Mouse (Mus musculus) heart, postnatal 25 days (tissue): ENCODE measurements around the gene Smarcd1. TPM values are rescaled to one million over a fixed set of nuclear protein-coding genes. Genes with fewer than 3 reads are reported as not detected.

Experiments used
- DNase-seq: peaks from one replicate; pipeline ENCODE4 v3.0.0; 2022; ENCODE audit warnings: low spot score
- intact Hi-C: fragments of 180-260 bp; cut with DNase I; formaldehyde crosslinking; loops from one replicate; pipeline ENCODE4 v1.15.1; 2025
- total RNA-seq, 2 experiments: library from RNA; stranded (reverse); gene quantifications; 2 replicates each; pipeline ENCODE4 v1.2.3; 2021

Smarcd1 gene
- total RNA-seq, 2 experiments from 2014 or later = 23.5 to 25.3 TPM

DNA sequence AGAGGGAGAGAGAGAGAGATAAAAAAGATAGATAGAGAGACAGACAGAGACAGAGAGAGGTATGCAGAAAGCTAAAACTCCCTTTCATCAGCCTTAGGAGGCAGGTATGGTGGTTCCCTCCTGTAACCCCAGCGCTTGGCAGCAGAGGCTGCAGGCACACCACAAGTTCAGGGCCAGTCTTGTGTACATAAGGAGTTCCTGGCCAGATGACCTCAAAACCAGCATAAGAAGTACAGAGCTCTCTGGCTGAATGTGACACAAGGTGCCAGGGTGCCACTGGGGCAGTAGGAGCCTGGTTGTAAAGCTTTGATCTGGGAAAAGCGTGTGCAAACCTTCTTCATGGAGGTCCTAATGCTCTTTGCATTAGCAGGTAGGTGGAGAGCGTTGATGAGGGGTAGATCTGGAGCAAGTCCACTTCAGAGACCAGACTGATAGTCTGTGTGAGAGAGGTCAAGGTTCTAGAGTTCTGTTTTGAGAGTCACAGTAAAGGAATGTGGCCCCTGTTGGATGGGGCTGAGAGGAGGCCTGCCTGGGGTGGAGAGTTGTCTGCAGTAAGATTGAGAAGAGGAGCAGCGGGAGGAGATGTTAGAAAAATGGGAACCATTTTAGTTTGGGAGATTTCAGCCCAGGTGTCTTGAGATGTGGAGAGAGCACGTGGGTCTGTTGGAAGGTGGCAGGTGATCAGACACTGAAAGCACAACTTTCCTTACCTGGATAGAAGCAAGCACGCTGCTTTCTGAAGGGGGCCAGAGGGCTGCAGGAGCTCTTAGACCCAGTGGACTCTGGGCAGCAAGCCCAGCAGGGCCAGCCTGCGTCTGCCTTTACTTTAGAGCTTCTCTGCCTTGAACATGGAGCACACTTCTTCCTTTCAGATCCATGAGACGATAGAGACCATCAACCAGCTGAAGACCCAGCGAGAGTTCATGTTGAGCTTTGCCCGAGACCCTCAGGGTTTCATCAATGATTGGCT lies 8.6 kb downstream of the Smarcd1 start:
- no peak for DNase-seq
- intact Hi-C loops = no loop called here

DNA sequence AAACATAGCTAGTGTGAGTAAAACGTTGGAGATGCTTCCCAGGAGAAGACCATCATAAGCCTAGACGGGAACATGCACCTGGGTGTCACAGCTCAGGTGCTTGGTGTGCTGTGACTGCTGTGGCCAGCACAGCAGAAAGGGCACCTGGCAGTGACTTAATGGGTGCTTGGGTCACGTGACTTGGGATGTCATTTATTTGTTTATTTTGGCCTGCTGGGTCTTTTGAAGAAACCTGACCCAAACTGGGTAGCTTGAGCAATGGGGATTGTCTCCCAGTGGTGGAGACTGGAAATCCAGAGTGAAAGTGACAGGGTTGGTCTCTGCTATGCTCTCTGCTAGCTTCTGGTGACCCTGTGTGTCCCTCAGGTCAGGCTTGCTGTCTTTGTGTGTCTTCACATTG lies 9.6 kb downstream of the Smarcd1 start:
- intact Hi-C loops = no loop called here
- no peak for DNase-seq

DNA sequence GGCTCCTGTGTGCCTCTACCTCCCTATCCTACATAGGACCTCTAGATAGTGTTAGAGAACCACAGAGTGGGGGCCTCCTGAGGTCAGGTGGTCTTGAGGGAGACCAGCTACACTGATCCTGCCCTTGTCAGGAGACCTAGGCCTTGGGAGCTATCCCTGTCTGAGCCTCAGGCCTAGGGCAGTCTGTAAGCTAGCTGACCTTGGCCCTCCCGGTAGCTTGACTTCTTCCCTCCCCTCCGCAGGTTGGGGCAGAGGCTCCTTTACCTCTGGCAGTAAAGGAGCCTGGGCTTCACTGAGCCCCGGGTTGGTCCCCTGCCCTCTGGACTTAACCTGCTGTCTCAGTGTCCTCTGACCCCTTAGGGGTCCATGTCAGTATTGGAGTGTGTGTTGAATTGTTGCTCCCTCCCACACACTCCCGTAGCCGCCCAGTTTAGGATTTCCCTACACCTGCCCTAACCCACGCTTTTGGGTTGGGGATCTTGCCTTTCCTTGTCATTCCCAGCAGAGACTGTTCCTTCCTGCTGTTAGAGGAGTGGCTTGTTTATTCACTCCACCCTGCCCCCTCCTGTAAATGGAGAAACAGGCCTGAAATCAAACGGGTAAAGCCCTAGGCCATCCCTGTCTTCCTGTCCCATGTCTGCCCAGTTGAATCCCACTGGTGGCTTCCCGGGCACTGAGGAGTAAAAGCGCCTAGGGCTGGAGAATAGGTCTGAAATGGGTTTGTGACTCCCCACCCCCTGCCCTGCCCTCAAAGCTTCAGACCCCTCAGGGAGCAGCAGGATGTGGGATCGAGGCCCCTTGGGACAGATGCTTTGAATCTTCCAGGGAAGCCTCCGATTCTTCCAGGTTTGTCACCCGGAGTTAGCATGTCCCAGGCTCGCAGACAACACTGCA lies 11.0 kb downstream of the Smarcd1 start:
- DNase-seq = no peak
- intact Hi-C loops = no loop called here

GRCm38 (mm10) chr15:99713569-99713968 lies 11.6 kb downstream of the Smarcd1 start:
- intact Hi-C loops = no loop called here
- no peak for DNase-seq

- no peak for DNase-seq
- intact Hi-C loops = loop anchor here (2.0 kb wide), 1 partner anchor 65 kb away; no protein-coding TSS in a partner anchor
Measured at GRCm38 (mm10) chr15:99714206-99714605, 12.3 kb downstream of the Smarcd1 start.

GRCm38 (mm10) chr15:99714858-99715257 lies 12.9 kb downstream of the Smarcd1 start:
- intact Hi-C loops = loop anchor here (2.0 to 5.0 kb wide), 2 partner anchors 64 to 187 kb away; no protein-coding TSS in a partner anchor
- peak; percentile 47 for DNase-seq

GRCm38 (mm10) chr15:99715361-99715865 lies 13.5 kb downstream of the Smarcd1 start:
- DNase-seq = no peak
- intact Hi-C loops = loop anchor here (2.0 to 5.0 kb wide), 2 partner anchors 63 to 187 kb away; no protein-coding TSS in a partner anchor

DNA sequence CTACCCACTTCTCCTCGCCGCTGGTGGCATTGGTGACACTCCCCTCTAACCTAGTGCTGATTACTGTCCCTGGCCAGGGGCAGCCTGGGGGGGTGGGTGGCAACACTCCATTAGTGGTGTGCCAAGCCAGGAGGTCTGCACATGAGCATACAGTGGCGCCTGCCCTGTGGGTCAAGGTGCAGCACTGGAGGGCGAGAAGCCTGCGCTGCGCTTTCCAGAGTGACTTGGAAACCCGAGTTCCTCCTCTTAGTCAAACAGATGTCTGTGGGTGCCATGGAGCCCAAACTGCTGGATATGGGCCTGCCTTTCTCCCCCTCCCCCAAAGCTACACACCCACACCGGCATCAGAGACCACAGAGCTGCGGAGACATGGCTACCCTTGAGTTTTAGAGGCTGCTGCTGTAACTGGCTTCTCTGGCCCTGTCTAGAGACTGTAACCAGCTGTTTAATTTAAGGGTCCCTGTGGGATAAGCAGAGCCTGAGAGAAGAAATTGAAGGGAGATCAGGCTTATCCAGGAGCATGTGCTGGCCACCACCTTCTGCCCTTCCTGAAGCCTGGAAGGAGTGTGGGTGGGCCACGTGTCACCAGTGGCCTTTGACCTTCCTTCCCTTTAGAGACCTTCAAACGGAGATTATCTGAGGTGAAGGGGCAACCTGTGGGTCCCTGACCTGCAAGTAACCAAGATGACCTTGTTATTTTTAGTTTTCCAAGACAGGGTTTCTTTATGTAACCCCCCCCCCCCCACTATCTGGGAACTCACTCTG lies 14.2 kb downstream of the Smarcd1 start:
- intact Hi-C loops = loop anchor here (2.0 to 5.0 kb wide), 2 partner anchors 63 to 186 kb away; no protein-coding TSS in a partner anchor

DNA sequence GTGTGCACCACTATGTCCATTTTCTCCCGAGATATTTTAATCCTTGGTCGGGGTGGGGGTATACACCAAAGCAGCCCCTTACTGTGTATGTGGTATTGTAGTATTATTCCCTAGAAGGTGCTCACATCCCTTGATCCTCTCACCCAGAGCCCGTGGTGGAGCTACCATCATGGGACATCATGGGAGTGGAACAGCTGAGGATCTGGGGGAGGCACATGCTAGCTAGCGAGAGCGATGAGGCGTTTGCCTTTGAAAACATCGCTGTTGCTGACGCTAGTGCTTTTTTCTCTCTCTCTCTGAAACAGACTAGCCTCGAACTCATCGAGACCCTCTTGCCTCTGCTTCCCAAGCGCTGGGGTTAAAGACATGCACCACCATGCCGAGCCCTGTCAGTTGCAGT lies 14.9 kb downstream of the Smarcd1 start:
- intact Hi-C loops = loop anchor here (5.0 kb wide), 1 partner anchor 185 kb away; no protein-coding TSS in a partner anchor
- no peak for DNase-seq

More for the DNA sequence above, 14.2 kb downstream of the Smarcd1 start:
- DNase-seq = no peak

- peak; percentile 29 for DNase-seq
- intact Hi-C loops = loop anchor here (5.0 kb wide), 1 partner anchor 185 kb away; no protein-coding TSS in a partner anchor
Measured at GRCm38 (mm10) chr15:99717386-99718334, 15.7 kb downstream of the Smarcd1 start, which contains the start of gene Gpd1. Gene Gpd1 (plus strand): TSS chr15:99717515.

GRCm38 (mm10) chr15:99718461-99719021 lies 16.6 kb downstream of the Smarcd1 start:
- DNase-seq = no peak
- intact Hi-C loops = loop anchor here (5.0 kb wide), 1 partner anchor 184 kb away; no protein-coding TSS in a partner anchor

DNA sequence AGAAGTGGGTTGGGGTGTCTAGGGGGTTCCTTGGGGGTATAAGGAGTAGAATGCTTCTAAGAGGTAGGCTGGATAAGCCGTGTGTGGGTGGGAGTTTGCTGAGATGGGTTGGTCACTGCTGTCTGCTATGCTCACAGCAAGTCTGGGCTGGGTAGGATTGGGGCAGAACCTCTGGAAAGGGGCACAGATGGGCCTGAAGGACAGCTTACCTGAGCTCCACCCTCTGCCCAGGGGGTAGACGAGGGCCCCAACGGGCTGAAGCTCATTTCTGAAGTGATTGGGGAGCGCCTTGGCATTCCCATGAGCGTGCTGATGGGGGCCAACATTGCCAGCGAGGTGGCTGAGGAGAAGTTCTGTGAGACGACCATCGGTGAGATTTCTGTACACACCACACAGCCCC lies 17.9 kb downstream of the Smarcd1 start:
- DNase-seq = no peak
- intact Hi-C loops = loop anchor here (5.0 kb wide), 1 partner anchor 182 kb away; no protein-coding TSS in a partner anchor

- intact Hi-C loops = no loop called here
- no peak for DNase-seq
Measured at GRCm38 (mm10) chr15:99721921-99722743, 20.2 kb downstream of the Smarcd1 start.

DNA sequence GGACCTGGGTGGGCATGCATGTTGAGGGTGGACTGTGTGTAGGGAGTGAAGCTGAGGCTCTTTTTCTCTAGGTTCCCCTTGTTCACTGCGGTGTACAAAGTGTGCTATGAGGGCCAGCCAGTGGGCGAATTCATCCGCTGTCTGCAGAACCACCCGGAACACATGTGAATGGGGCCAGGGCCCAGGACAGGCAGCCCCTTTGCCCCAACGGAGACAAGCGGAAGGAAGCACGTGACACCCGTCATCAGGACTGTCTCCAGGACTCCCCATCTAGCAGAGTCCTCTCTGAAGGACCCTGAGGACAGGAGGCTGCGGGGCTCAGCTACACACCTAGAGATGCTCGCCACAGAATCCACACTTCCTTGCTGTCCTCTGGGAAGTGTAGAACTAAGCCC lies 21.2 kb downstream of the Smarcd1 start:
- DNase-seq = no peak
- intact Hi-C loops = no loop called here

DNA sequence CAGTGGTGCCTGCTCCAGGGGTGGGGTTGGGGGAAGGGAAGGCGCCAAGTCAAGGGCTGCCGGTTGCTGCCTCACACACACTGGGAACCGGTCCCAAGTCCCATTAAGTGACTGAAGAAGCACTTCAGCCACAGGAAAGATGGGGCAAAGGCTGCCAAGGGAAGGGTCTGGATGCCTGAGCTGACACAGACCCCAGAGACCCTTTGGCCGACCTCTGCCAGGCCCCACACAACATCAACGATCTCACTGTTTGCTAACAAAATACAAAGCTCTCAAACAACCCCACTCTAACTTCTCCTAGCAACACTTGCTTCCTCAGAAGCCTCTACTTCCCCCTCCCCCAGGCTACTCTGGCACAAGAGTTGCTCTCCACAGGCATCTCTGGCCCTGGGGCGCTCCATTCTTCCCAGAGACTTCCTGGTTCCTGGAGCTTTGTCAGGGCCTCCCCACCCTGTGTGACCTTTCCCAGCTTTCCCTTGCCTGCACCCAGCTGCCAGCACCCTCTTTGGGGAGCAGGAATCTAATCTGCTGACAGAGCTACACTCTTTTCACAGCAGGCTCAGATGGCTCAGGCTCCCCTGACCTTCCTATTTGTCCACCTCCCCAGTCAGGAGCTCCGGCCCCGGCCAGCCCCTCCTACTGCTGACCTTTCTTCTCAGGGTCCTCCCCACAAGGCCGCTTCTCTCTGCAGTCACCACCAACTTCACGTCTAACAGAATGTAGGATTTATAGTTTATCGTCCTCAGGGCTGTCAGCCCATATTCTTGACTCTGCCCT lies 21.8 kb downstream of the Smarcd1 start:
- intact Hi-C loops = loop anchor here (2.0 kb wide), 1 partner anchor 55 kb away; no protein-coding TSS in a partner anchor

More for the DNA sequence above, 21.8 kb downstream of the Smarcd1 start:
- DNase-seq = peak; percentile 70
